Mouse (Mus musculus): ENCODE data around the gene Grid2. TPM values are rescaled to one million over a fixed set of nuclear protein-coding genes. Genes with fewer than 3 reads are reported as not detected.

Grid2 gene
- polyA plus RNA-seq, 1 experiment: 0.04 TPM

DNA sequence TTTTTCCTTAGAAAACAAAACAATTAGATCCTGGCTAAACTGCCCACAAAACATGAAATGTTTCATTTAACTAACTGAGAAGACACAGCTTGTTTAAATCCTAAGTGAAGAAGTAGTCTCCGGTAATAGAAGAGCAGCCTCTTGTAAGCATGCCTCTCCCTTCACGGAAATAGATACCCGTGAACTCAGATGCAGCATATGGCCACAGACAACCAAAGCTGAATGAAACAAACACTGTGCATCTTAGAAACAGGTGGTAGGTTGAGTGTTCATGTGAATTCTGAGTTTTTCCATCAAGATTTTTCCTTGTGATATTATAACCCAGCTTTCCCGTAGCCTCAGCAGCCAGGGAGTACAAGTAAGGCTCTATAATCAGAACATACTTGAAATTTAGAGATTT is 1299.5 kb downstream of the Grid2 start:
- H3K4me3 ChIP-seq (ENCODE audit: control insufficient read depth, insufficient read depth, low read length): no peak overlapping the region
- no peak for TF ChIP-seq CTCF (IDR thresholded peaks at IDR 0.05; ENCODE audit: borderline replicate concordance, control insufficient read depth, extremely low read depth, insufficient read depth, low read length, poor library complexity)
- TF ChIP-seq POLR2A (IDR thresholded peaks at IDR 0.05; ENCODE audit: control insufficient read depth, extremely low read depth, insufficient read depth, low read length, poor library complexity): no peak
- H3K27ac ChIP-seq (ENCODE audit: control insufficient read depth, insufficient read depth, low read length): no peak overlapping the region
- 94% methylated on average over 4 of the region's 4 CpGs for WGBS
- no peaks in the 10 kb centered on the region for H3K4me1 ChIP-seq (replicated peaks; ENCODE audit: control insufficient read depth, insufficient read depth, low read length)
- DNase-seq: no peak
- H3K27me3 ChIP-seq (ENCODE audit: control insufficient read depth, insufficient read depth, low read length): no peaks in the 10 kb centered on the region
- H3K36me3 ChIP-seq (ENCODE audit: control insufficient read depth, insufficient read depth, low read length): no peaks in the 10 kb centered on the region

DNA sequence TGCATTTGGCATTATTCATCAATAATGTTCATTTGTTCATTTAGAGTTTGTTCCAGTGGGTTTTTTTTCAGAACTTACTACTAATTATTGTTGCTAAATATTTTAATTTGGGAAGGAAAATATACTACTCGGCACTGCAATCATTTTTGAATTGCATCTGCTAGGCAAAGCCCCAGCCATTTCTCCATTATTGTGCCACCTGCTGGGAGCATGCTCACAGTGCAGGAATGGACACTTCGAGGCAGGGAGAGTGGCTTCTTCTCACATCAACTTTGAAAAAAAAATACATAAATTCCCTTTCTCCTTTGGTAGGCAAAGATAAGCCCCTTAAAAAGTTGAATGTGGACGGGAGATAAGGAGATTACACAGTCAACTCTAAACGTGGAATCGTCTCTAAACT is 1312.9 kb downstream of the Grid2 start:
- H3K4me1 ChIP-seq (replicated peaks; ENCODE audit: control insufficient read depth, insufficient read depth, low read length): no peaks in the 10 kb centered on the region
- H3K36me3 ChIP-seq (ENCODE audit: control insufficient read depth, insufficient read depth, low read length): no peaks in the 10 kb centered on the region
- 58% methylated on average over 5 of the region's 5 CpGs for WGBS
- TF ChIP-seq CTCF (IDR thresholded peaks at IDR 0.05; ENCODE audit: borderline replicate concordance, control insufficient read depth, extremely low read depth, insufficient read depth, low read length, poor library complexity): no peak
- no peak overlapping the region for H3K4me3 ChIP-seq (ENCODE audit: control insufficient read depth, insufficient read depth, low read length)
- H3K27ac ChIP-seq (ENCODE audit: control insufficient read depth, insufficient read depth, low read length): no peak overlapping the region
- no peaks in the 10 kb centered on the region for H3K27me3 ChIP-seq (ENCODE audit: control insufficient read depth, insufficient read depth, low read length)
- DNase-seq: no peak

DNA sequence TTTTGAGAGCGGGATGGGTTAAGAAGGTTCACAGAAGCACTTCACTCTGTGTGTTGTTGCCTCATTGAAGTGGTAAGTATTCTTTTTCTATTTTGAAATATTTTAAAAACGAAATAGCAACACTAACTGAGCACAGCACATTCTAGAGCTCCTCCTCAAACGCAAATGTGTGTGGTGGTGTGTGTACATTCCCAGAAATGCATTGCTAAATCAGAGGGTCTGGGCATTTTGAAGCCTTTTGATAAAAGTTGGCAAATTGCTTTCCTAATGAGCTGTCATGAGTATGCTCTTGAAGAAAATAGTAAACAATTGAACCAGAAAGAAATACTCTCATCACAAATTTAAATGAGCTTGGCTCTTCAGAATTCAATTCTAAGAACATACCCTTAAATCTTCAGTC is 1325.7 kb downstream of the Grid2 start:
- H3K4me3 ChIP-seq (ENCODE audit: control insufficient read depth, insufficient read depth, low read length): no peak overlapping the region
- H3K36me3 ChIP-seq (ENCODE audit: control insufficient read depth, insufficient read depth, low read length): no peaks in the 10 kb centered on the region
- WGBS: 73% methylated on average over 3 of the region's 3 CpGs
- H3K27me3 ChIP-seq (ENCODE audit: control insufficient read depth, insufficient read depth, low read length): no peaks in the 10 kb centered on the region
- no peak for DNase-seq
- H3K27ac ChIP-seq (ENCODE audit: control insufficient read depth, insufficient read depth, low read length): no peak overlapping the region
- TF ChIP-seq POLR2A (IDR thresholded peaks at IDR 0.05; ENCODE audit: control insufficient read depth, extremely low read depth, insufficient read depth, low read length, poor library complexity): no peak
- no peak for TF ChIP-seq CTCF (IDR thresholded peaks at IDR 0.05; ENCODE audit: borderline replicate concordance, control insufficient read depth, extremely low read depth, insufficient read depth, low read length, poor library complexity)
- H3K4me1 ChIP-seq (replicated peaks; ENCODE audit: control insufficient read depth, insufficient read depth, low read length): no peaks in the 10 kb centered on the region

DNA sequence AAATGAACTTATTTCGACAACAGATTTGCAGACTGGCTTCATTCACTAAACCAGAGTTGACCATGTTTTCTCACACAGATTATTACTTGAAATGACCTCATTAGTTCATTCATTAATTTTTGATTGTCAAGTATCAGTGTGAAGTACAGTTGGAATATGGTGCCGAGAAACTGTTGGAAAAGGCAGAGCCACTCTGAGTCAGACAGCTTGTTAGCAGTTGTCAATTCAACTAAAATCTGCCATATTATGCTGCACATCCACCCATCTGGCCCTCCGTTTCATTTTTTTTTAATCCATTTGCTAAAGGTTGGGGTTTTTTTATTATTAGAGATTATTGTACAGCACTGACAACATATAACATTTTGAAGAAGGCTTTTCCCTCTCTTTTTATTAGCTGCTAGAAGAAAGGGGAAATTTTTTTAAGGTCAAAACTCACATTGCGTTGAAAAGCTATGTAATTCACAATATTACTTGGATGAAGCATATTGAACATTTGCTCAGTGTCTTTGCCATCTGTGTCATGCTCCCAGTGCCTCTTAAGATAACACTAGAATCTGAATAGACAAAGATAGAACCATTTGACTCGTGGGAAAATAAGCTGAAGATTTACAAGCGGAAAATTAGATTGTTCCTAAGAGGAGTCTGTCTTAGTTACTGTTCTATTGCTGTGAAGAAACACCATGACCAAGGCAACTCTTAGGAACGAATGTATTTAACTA is 1333.0 kb downstream of the Grid2 start:
- no peak for TF ChIP-seq POLR2A (IDR thresholded peaks at IDR 0.05; ENCODE audit: control insufficient read depth, extremely low read depth, insufficient read depth, low read length, poor library complexity)
- TF ChIP-seq CTCF (IDR thresholded peaks at IDR 0.05; ENCODE audit: borderline replicate concordance, control insufficient read depth, extremely low read depth, insufficient read depth, low read length, poor library complexity): no peak
- 92% methylated on average over 7 of the region's 7 CpGs for WGBS
- no peaks in the 10 kb centered on the region for H3K36me3 ChIP-seq (ENCODE audit: control insufficient read depth, insufficient read depth, low read length)

DNA sequence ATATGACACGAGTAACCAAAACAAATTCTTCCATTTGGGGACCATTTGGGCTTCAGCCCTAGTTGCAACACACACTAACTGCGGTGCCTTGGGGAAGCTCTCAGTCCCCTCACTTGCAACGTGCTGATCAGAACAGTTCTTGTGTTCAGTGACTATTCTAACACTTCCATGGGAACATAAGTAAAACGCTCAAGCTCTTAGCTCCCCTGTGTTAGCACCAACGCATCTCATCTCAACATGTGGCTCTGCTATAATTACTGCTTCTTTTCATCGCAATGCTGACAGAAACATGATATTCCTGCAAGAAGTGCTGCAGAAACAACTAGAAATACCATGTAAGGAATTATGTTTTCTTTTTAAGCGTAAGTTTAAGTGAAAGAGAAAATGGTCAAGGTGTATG is 1340.6 kb downstream of the Grid2 start:
- Histone ChIP-seq H3K4me3 (ENCODE audit: control insufficient read depth, insufficient read depth, low read length) (no peak overlapping the region), H3K27ac (ENCODE audit: control insufficient read depth, insufficient read depth, low read length) (no peak overlapping the region), H3K27me3 (ENCODE audit: control insufficient read depth, insufficient read depth, low read length) (no peaks in the 10 kb centered on the region), H3K36me3 (ENCODE audit: control insufficient read depth, insufficient read depth, low read length) (no peaks in the 10 kb centered on the region), H3K4me1 (replicated peaks; ENCODE audit: control insufficient read depth, insufficient read depth, low read length) (no peaks in the 10 kb centered on the region)
- 79% methylated on average over 7 of the region's 7 CpGs for WGBS
- DNase-seq: no peak
- TF ChIP-seq POLR2A (IDR thresholded peaks at IDR 0.05; ENCODE audit: control insufficient read depth, extremely low read depth, insufficient read depth, low read length, poor library complexity) (no peak), CTCF (IDR thresholded peaks at IDR 0.05; ENCODE audit: borderline replicate concordance, control insufficient read depth, extremely low read depth, insufficient read depth, low read length, poor library complexity) (no peak)

More for the DNA sequence above, 1333.0 kb downstream of the Grid2 start:
- Histone ChIP-seq H3K27ac (ENCODE audit: control insufficient read depth, insufficient read depth, low read length) (no peak overlapping the region), H3K4me3 (ENCODE audit: control insufficient read depth, insufficient read depth, low read length) (no peak overlapping the region), H3K27me3 (ENCODE audit: control insufficient read depth, insufficient read depth, low read length) (no peaks in the 10 kb centered on the region), H3K4me1 (replicated peaks; ENCODE audit: control insufficient read depth, insufficient read depth, low read length) (no peaks in the 10 kb centered on the region)
- no peak for DNase-seq

DNA sequence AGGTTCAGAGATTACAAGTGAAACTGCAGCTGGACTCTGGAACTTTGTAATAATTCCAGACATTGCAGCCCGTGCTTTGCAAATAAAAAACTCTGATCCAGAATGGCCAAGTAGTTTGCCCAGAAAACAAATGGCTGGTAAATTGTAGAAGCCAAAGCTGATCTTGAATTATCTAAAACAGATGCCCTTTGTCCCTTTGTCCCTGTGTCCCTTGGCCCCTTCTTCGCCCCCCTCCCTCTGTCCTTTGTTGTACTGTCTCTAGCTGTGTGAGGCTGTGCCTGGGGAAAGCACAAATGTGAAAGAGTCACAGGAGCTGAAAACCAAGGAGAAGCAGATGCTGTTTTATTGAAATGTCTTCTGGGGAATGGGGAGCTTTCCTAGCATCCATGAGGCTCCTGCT is 1341.2 kb downstream of the Grid2 start:
- WGBS: 83% methylated on average over 2 of the region's 2 CpGs
- no peaks in the 10 kb centered on the region for H3K27me3 ChIP-seq (ENCODE audit: control insufficient read depth, insufficient read depth, low read length)
- H3K36me3 ChIP-seq (ENCODE audit: control insufficient read depth, insufficient read depth, low read length): no peaks in the 10 kb centered on the region
- H3K4me3 ChIP-seq (ENCODE audit: control insufficient read depth, insufficient read depth, low read length): no peak overlapping the region
- no peak for DNase-seq
- no peaks in the 10 kb centered on the region for H3K4me1 ChIP-seq (replicated peaks; ENCODE audit: control insufficient read depth, insufficient read depth, low read length)
- no peak for TF ChIP-seq CTCF (IDR thresholded peaks at IDR 0.05; ENCODE audit: borderline replicate concordance, control insufficient read depth, extremely low read depth, insufficient read depth, low read length, poor library complexity)
- no peak for TF ChIP-seq POLR2A (IDR thresholded peaks at IDR 0.05; ENCODE audit: control insufficient read depth, extremely low read depth, insufficient read depth, low read length, poor library complexity)
- no peak overlapping the region for H3K27ac ChIP-seq (ENCODE audit: control insufficient read depth, insufficient read depth, low read length)

DNA sequence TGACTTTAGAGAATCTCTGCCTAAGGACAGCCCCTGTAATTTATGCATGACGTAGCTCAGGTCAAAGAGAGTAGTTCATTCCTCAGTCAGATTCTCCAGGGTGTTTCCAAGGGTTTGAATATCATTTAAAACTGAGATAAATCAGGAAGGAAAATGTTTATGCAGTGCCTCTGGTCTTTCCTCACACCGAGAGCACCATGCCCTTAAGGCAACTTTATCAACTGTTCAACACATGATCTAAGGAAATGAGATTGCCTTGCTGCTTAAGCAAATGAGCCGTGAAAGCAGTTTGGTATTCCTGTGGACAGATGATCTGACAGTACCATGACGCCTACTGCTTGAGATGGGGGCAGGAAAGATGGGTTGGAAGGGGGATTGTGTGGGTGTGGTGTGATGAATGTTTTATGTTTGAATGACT is 1342.5 kb downstream of the Grid2 start:
- Histone ChIP-seq H3K4me1 (replicated peaks; ENCODE audit: control insufficient read depth, insufficient read depth, low read length) (no peaks in the 10 kb centered on the region), H3K27ac (ENCODE audit: control insufficient read depth, insufficient read depth, low read length) (no peak overlapping the region), H3K36me3 (ENCODE audit: control insufficient read depth, insufficient read depth, low read length) (no peaks in the 10 kb centered on the region), H3K27me3 (ENCODE audit: control insufficient read depth, insufficient read depth, low read length) (no peaks in the 10 kb centered on the region), H3K4me3 (ENCODE audit: control insufficient read depth, insufficient read depth, low read length) (no peak overlapping the region)
- no peak for TF ChIP-seq CTCF (IDR thresholded peaks at IDR 0.05; ENCODE audit: borderline replicate concordance, control insufficient read depth, extremely low read depth, insufficient read depth, low read length, poor library complexity)
- no peak for TF ChIP-seq POLR2A (IDR thresholded peaks at IDR 0.05; ENCODE audit: control insufficient read depth, extremely low read depth, insufficient read depth, low read length, poor library complexity)
- 67% methylated on average over 4 of the region's 4 CpGs for WGBS
- DNase-seq: no peak
